Mouse (Mus musculus) embryo, embryonic 11 days (tissue): ENCODE measurements around the gene Trpm3.
A peak's percentile ranks its signal among the peaks of the same experiment; 100 is the strongest.
"Not testable (repeated sequence)": the region's sequence is repeated elsewhere in the genome, so short reads cannot be mapped to it uniquely, and the experiment has no call there.

ENCODE experiments used
- DNase-seq: peaks from one replicate; pipeline ENCODE4 v3.0.0-alpha.2; 2015

Trpm3 gene

DNA sequence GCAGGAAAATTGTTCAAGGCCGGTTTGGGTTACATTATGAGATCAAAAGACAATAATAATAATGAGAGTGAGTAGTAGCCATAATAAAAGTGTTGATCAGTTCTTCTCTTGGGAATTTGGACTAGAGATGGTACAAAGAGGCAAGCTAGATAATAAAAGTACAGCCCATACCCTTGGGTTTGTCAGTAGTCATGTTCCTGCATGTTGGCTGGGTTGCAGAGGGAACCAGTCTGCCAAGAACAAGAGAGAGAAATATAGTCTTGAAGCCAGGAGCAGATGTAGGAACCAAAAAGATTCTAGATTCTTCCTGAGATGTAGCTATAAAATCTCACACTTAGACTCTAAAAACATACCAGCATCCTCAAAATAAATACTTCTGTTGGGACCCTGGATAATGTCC, 861.4 kb downstream of the Trpm3 start:
- DNase-seq, result no peak

GRCm38 (mm10) chr19:23003861-23004260, 865.0 kb downstream of the Trpm3 start:
- DNase-seq, result no peak

- no peak for DNase-seq
These were observed 867.0 kb downstream of the Trpm3 start for GRCm38 (mm10) chr19:23005851-23006250.

DNA sequence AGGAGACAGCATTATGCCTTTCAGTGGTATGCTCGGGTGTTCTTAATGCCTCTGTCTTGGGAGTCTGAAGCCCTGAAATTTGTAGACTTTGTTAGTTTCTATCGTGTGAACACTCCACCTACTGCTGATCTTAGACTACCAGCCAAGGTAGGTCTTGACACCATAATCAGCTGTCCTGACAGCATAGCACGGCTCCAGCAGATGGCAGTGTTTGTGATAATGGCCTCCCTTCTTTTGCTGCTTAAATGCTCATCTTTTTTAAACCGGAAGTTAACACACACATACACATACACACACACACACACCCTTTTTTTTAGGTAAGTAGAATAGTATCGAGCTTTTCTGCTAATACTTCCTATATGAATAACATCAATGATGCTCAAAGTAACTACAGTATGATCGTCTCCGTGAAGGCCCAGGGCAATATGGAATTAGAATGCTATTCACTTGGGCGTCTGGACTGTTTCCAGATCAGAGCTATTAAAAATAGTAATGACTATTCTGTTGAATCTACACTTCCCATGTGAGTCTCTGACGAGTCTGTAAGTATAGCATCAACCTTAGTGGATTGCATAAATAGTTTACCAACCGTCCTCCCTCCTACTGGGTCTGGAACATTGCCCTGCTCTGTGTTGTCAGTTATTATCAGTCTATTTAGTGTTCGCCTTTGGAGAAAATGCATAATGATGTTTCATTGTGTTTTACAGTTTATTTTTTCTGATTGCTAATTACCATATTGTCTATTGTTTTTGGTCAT, 867.8 kb downstream of the Trpm3 start:
- peak; percentile 38 for DNase-seq

GRCm38 (mm10) chr19:23013695-23014094, 874.8 kb downstream of the Trpm3 start:
- no peak for DNase-seq

- no peak for DNase-seq
These were observed 876.7 kb downstream of the Trpm3 start for GRCm38 (mm10) chr19:23015516-23015915.

DNA sequence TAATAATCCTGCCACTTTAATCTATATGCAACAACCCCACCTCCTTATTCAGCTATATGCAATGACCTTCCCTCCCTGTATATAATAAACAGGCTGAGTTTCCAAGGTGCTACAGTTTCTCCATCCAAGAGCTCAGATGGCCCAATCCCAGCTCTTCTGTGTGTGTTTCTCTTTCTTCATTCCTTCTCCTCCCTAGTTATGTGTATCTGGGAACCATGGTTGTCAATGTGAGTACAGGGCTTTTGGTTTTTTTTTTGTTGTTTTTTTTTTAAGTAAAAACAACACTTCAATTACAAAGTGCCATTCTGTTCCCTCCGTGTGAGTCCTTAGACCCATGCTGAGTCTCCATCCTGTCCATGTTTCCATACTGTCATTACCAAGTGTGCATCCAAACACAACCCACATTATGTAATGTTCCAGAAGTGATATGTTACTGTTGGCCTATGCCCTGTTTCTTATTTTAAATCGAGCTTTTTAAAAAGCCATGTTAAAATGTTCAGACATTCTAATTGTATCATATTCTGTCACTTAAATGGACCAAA, 879.4 kb downstream of the Trpm3 start:
- no peak for DNase-seq

DNA sequence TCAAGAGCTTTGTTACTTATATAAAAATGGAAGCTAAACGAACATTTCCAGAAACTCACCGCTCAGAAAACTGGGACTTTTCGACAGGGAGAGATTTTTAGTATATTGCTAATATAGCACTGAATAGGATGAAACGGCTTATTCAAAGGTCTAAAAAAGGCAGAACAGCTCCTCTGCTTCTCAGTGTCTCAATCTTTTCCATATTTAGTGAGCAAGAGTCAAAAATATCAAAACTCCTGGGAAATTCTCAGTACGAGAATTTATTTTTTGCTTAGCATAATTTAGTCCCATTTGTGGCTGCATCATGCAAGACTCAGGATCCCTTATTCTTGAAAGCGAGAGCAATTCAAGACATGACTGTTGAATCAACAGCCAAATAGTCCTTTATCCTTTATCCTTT, 884.1 kb downstream of the Trpm3 start:
- DNase-seq, result no peak

DNA sequence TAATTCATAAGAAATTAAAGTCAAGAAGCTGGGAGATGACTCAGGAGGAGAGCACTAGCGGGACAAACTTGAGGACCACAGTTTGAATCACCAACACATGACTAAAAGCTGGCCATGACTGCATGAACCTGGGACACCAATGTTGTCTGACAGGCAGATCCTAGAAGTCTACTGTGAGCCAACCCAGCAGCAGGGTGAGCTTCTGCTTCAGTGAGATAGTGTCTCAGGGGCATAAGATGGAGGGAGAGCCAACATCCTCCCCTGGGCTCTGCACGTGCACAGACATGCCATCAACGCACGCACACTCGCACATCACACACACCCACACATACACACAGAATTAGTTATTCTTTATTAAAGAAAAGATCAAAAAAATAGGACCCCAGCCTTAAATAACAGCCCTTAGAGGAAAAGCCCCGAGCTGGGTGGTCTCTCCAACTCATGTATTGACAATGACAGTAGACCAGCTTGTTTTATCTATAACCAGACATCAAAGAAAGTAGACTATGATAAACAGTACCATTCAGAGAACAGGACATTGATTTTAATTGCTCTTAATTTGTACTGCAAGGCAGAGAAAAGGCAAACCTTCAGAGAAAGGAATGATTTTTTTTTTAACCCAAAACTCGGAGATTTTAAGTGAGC, 884.6 kb downstream of the Trpm3 start:
- no peak for DNase-seq

- no peak for DNase-seq
These were observed 886.0 kb downstream of the Trpm3 start for GRCm38 (mm10) chr19:23024821-23025220.

DNA sequence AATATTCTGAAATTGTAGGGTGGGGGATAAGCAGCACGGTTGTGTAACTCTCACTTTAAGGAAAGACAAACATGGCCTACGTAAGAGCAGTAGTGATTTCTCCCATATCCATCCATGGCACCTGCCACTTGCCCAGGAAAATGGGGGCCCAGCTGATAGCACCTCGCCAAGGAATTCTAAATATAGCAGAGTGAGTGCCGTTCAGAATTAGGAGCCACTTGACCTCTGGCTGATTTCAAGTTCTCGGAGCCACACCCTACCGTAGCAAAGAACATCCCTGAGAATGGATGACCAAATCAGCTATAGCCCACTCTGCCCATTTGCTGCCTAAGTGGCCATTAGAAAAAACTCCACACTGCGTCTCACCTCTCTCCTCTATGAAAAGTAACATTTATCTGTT, 887.6 kb downstream of the Trpm3 start:
- DNase-seq, result no peak

- DNase-seq, result no peak
These were observed 889.4 kb downstream of the Trpm3 start for GRCm38 (mm10) chr19:23028283-23028682.

GRCm38 (mm10) chr19:23033343-23033742, 894.5 kb downstream of the Trpm3 start:
- not testable (repeated sequence) for DNase-seq

DNA sequence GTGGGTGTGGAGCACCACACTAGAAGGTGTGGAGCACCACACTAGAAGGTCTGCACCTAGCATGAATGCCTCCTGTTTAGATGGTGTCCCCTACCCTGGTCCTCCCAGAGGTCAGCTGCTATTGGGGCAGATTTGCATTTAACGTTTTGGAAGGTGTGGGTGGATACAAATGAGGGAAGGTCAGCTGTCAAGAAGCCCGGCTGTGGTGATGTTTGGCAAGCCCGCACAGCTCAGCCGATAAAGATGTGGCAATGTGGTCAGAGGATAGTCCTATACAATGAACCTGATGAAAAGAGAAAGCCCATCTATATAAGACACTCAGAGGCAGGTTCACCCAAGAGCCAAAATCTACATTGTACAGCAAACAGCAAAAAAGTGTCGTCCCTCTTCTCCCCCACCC, 895.3 kb downstream of the Trpm3 start:
- DNase-seq, result no peak

DNA sequence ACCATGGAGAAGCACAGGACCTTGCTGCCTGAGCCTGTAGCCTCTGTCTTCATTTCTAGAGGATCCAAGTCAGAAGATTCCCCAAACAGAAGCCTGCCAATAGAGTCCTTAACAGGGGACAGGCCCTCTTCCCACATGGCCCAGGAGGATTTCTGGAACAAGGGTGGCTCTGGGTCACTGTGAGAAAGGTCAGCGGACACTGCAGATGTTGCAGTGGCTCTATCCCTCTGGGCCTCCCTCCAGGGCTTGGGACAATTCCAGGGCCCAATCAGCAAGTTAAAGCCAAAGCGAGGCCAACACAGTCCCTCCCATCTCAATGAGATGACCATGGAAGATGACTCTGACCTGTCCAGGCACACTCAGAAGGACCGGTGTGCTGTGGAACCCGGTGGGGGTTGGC, 896.1 kb downstream of the Trpm3 start:
- no peak for DNase-seq

DNA sequence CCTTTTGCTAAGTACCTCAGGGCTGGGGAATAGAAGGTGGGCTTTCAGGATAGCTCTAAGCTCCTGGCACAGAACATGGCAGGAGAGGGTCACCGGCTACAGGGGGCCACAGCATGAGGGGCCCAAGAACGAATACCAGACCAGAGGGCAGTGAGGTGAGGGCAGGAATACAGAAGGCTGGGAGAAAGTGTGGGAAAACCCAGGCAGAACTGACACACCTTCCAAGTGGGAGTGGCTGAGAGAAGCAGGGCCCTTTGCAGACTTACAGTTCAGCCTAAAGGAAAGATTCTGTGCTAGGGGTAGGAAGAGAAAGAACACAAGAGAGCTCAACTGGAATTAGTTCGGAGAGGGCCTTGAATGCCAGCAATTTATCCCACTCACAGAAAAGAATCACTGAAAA, 896.9 kb downstream of the Trpm3 start:
- DNase-seq, result no peak

DNA sequence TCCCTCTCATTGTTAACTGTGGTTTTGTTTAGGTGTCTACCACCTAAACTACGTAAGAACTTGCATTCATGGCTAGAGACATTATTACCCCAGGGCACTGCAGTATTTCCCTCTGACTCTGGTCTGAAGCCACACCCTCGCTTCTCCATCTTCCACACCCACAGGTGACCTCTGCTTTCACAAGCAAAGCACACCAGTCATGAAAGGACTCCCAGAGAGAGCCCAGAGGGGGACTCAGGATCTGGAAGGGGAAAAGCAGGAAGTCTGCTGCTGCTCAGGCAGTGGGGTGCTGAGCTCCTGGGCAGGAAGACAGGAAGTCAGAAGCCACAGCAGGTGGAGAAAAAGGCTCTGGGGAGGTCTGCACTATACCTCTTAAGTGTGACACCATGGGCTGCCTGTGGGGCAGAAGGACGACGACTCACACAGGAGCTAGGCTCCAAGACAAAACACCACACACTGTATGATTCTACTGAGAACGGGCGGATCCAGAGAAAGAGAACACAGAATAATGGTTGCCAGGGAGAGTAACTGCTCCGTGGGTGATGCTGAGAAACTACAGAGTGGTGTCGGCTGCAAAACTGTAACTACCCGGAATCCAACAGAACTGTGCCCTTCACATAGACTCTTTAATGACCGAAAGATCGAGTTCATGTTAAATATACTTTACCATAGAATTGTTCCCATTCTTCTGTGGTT, 898.1 kb downstream of the Trpm3 start:
- DNase-seq, result no peak

DNA sequence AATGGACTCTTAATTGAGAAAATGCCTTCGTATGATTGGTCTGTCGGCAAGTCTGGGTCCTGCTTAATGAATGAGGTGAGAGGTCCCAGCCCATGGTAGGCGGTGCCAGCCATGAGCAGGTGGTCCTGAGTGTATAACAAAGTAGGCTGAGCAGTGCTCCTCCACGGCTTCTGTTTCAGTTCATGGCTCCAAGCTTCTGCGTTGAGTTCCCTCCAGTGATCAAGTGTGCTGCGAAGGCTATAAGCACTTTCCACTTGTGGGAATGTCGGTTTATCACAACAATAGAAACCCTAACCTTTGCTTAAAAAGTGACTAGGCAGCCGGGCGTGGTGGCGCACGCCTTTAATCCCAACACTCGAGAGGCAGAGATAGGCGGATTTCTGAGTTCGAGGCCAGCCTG, 898.7 kb downstream of the Trpm3 start:
- no peak for DNase-seq

DNA sequence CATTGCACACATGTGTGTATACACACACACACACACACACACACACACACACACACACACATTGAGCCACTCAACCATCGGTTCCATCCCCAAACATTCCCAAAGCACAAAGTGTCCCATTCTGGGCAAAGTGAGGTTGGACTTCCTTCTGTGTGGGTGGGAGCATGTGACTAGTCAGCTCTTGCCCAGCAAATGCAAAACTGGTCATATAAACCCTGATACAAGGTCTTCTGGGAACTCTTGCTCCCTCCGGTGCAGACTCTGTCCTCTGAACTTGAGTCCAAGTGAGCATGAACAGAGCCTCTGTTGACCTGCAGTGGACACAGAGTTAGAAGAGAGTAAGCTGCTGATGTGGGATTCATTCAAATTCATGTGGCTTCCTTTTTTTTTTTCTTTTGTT, 899.5 kb downstream of the Trpm3 start:
- DNase-seq, result no peak

GRCm38 (mm10) chr19:23041483-23042167, 902.8 kb downstream of the Trpm3 start:
- DNase-seq, result no peak

DNA sequence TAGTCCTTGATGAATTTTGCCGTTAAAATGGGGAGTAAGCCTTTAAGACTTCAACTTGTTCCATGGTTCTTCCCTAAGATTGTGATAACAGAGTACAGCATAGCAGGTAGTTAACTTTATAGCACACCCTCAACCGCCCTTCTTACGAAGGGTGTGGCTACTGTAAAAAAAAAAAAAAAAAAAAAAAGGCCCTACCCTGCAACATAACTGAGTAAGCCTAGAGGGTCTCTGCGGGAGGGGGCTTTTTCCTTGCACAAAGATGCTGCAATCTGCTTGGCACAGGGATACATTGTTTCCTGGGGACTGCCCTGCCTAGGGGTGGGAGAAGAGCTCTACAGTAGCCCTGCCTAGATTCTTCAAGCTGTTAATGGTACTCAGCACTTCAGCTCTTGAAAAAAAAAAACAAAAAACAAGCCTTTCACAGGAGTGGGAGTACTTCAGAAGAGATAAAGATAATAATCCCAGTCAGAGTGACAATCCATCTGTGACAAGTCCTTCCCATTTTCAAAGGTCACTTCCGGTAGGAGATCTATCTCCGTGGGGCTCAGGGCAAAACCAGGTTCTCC, 903.4 kb downstream of the Trpm3 start:
- DNase-seq, result no peak

DNA sequence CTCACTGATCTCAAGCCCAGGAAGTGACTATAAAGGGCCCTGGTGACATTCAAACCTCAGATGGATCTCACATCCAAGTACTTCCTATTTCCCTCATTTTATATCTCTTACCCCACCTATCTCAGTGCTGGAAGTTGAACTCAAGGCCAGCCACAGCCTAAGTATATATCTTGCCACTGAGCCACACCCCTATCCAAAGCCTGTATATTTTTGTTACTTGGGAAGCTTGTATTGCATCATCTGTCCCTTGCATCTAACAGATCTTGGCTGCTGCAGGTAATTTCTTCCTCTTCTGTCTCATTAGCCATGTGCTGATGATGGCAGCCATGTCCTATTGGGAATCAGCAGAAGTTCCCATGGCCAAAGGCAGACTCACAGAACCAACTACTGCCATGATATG, 904.9 kb downstream of the Trpm3 start:
- no peak for DNase-seq
